Mouse (Mus musculus) heart, postnatal 0 days (tissue): Measurements from ENCODE around the gene Yjefn3. TPM values are rescaled to one million over a fixed set of nuclear protein-coding genes. Genes with fewer than 3 reads are reported as not detected.
A peak's percentile ranks its signal among the peaks of the same experiment; 100 is the strongest.

Source experiments
- ATAC-seq: fragments of 200-750 bp; cut with Nextera tagmentation; 2 replicates; pipeline ENCODE4 v1.8.0; 2017; ENCODE audit warnings: low read depth, moderate number of reproducible peaks, moderate library complexity; ENCODE audit not compliant: insufficient read depth
- DNase-seq: peaks from one replicate; pipeline ENCODE4 v3.0.0-alpha.2; 2016; ENCODE audit warnings: low spot score
- H3K27ac ChIP-seq: fragments of 300-500 bp; sonication (generic); 2 replicates; pipeline ENCODE4 v1.5.1; 2014; ENCODE audit warnings: low read depth, mild to moderate bottlenecking
- H3K27me3 ChIP-seq: fragments of 300-500 bp; sonication (generic); 2 replicates; pipeline ENCODE4 v1.6.1; 2014; ENCODE audit warnings: low read length, mixed read lengths; ENCODE audit not compliant: control insufficient read depth, insufficient read depth
- H3K36me3 ChIP-seq: fragments of 300-500 bp; sonication (generic); replicated peaks from 2 replicates; pipeline ENCODE4 v1.6.1; 2014; ENCODE audit warnings: low read length, mixed read lengths; ENCODE audit not compliant: control insufficient read depth, insufficient read depth
- H3K4me1 ChIP-seq: fragments of 300-500 bp; sonication (generic); 2 replicates; pipeline ENCODE4 v1.6.1; 2014; ENCODE audit warnings: antibody characterized with exemption; ENCODE audit not compliant: control insufficient read depth, insufficient read depth
- H3K4me2 ChIP-seq: fragments of 300-500 bp; sonication (generic); 2 replicates; pipeline ENCODE4 v1.6.1; 2014; ENCODE audit warnings: low read depth, mild to moderate bottlenecking, low read length, moderate library complexity
- H3K4me3 ChIP-seq: fragments of 300-500 bp; sonication (generic); 2 replicates; pipeline ENCODE4 v1.5.1; 2014; ENCODE audit warnings: low read depth, low read length
- H3K9ac ChIP-seq: fragments of 300-500 bp; sonication (generic); replicated peaks from 2 replicates; pipeline ENCODE4 v1.6.1; 2014; ENCODE audit warnings: low read depth, low read length, mixed read lengths
- H3K9me3 ChIP-seq: fragments of 300-500 bp; sonication (generic); replicated peaks from 2 replicates; pipeline ENCODE4 v1.6.1; 2016; ENCODE audit warnings: low read length; ENCODE audit not compliant: control insufficient read depth
- CTCF ChIP-seq: IDR thresholded peaks from 2 replicates; pipeline ENCODE4 v1.5.1; 2016; ENCODE audit warnings: antibody characterized with exemption, control low read depth, low read depth
- EP300 ChIP-seq: IDR thresholded peaks from 2 replicates; pipeline ENCODE4 v1.6.1; 2016; ENCODE audit warnings: antibody characterized with exemption, low read depth
- WGBS: fragments of 180-500 bp; shearing (Covaris S2); extraction: QIAGEN DNeasy Blood & Tissue Kit; methylation state at CpG from one replicate; pipeline ENCODE4 v1.1.7; 2014; 5-methylcytosine and 5-hydroxymethylcytosine counted together
- polyA plus RNA-seq: library from polyadenylated mRNA; unstranded; fragments of >200 nt; fragmentation: Nextera tagmentation; extraction: Ambion mirVana; gene quantifications from 2 replicates; pipeline ENCODE4 v1.2.1, GENCODE M21; 2015
- total RNA-seq: library from RNA; depleted of rRNA; stranded (reverse); fragments of >200 nt; gene quantifications from 2 replicates; pipeline ENCODE4 v1.2.3, GENCODE M21; 2014; ENCODE audit warnings: low replicate concordance

The Yjefn3 gene
- total and polyA plus RNA-seq, 2 experiments from 2014 or later, result 1.2 to 13.9 TPM

DNA sequence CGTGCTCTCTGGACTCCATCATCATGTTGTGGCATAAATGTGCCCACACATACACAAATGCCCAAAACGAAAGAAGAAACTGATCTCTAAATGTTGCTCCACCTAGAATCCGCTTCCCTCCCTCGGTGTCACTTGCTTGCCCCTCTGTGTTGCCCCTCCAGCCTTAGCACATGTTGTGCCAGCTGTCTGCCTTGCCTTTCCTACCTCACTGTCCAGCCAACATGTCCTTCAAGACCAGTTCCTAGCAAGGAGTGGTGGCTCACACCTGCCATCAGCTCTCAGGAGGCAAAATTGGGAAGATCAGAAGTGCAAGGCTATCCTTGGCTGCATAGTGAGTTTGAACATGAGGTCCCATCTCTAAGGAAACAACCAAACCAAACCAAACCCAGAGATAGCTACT is 25.1 kb downstream of the Yjefn3 start:
- peaks cover 34% of the 10 kb centered on the region for H3K27me3 ChIP-seq
- 80% methylated on average over 4 of the region's 4 CpGs for WGBS
- TF ChIP-seq CTCF (no peak), EP300 (no peak)

DNA sequence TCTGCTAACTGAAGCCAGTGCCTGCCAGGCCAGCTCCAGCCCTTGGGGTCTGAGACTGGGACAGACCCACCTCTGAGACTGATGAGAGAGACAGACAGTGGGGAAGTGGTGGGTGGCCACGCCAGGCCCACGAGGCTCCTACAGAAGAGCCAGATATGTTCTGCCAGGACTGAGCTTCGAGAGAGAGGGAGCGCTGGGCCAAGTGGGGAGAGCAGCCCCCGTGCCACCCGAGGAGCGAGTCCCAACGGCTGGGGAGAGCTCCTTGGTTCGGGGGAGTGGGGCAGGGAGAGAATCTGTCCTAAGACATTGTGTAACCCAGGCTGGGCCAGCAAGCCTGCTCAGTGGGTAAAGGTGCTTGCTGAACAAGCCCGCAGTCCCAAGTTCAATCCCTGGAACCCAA is 25.5 kb downstream of the Yjefn3 start:
- ATAC-seq (no peak), DNase-seq (no peak)
- Histone ChIP-seq H3K4me1 (0 out of 2 replicates have a peak, but pooled peaks cover 8% of the 10 kb centered on the region), H3K4me3 (no peak overlapping the region), H3K4me2 (no peak overlapping the region), H3K9ac (no peak overlapping the region), H3K36me3 (no peaks in the 10 kb centered on the region), H3K27ac (no peak overlapping the region), H3K27me3 (peaks cover 30% of the 10 kb centered on the region), H3K9me3 (no peaks in the 10 kb centered on the region)
- 77% methylated on average over 10 of the region's 10 CpGs for WGBS
- no peak for TF ChIP-seq CTCF
- no peak for TF ChIP-seq EP300

More for the DNA sequence above, 25.1 kb downstream of the Yjefn3 start:
- no peak overlapping the region for H3K4me3 ChIP-seq
- H3K9me3 ChIP-seq, result no peaks in the 10 kb centered on the region
- H3K9ac ChIP-seq, result no peak overlapping the region
- no peak overlapping the region for H3K4me2 ChIP-seq
- H3K36me3 ChIP-seq, result no peaks in the 10 kb centered on the region
- DNase-seq (no peak), ATAC-seq (no peak)
- H3K27ac ChIP-seq, result no peak overlapping the region
- H3K4me1 ChIP-seq, result 0 out of 2 replicates have a peak, but pooled peaks cover 8% of the 10 kb centered on the region

DNA sequence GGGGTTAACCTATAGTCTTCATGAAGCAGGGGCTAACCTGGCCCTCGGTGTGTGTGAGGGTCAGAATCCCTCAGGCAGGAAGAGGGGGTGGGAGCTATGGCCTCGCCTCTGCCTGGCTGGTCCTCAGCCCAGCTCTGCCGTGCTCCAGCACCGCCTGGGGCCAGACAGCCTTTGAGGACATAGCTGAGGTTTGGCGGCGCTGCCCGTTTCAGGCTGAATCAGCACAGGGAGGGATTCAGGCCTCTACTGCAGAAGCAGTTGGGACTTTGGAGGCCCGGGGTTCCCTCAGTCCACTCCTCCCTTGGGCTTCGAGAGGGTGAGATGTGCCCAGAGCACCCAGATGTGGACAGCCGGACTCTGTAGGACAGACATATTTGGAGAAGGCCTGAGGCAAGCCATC is 26.4 kb downstream of the Yjefn3 start:
- Histone ChIP-seq H3K36me3 (no peaks in the 10 kb centered on the region), H3K4me1 (0 out of 2 replicates have a peak, but pooled peaks cover 3% of the 10 kb centered on the region), H3K4me2 (no peak overlapping the region), H3K4me3 (no peak overlapping the region), H3K9ac (no peak overlapping the region), H3K9me3 (no peaks in the 10 kb centered on the region), H3K27ac (no peak overlapping the region), H3K27me3 (peaks cover 22% of the 10 kb centered on the region)
- TF ChIP-seq EP300 (no peak), CTCF (no peak)
- DNase-seq, result no peak
- 45% methylated on average over 10 of the region's 10 CpGs for WGBS
- no peak for ATAC-seq

DNA sequence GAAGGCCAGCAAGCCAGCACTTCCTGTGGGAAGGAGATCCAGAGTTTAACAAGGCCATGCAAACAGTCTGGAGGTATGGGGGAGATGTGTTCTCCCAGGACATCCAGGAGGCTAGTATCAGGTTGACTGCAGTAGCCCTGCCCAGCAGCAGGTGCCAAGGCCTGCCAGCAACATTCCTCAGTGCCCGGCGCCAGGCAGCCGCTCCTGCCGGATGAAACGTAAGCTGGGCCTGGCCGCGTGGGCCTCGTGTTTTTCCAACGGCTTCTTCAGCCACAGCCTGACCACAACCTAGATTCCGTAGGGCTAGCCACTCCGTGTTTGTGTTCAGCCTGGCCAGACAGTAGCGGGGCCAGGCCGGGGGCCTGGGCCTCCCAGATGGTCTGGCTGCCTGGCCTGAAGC is 27.9 kb downstream of the Yjefn3 start:
- H3K4me1 ChIP-seq, result 0 out of 2 replicates have a peak, but pooled peaks cover 3% of the 10 kb centered on the region
- H3K27me3 ChIP-seq, result peaks cover 7% of the 10 kb centered on the region
- no peak for DNase-seq
- H3K27ac ChIP-seq, result no peak overlapping the region
- no peak overlapping the region for H3K9ac ChIP-seq
- TF ChIP-seq EP300, result no peak
- no peak for TF ChIP-seq CTCF
- H3K36me3 ChIP-seq, result no peaks in the 10 kb centered on the region
- H3K9me3 ChIP-seq, result no peaks in the 10 kb centered on the region
- no peak for ATAC-seq
- no peak overlapping the region for H3K4me3 ChIP-seq
- 77% methylated on average over 13 of the region's 13 CpGs for WGBS
- no peak overlapping the region for H3K4me2 ChIP-seq

DNA sequence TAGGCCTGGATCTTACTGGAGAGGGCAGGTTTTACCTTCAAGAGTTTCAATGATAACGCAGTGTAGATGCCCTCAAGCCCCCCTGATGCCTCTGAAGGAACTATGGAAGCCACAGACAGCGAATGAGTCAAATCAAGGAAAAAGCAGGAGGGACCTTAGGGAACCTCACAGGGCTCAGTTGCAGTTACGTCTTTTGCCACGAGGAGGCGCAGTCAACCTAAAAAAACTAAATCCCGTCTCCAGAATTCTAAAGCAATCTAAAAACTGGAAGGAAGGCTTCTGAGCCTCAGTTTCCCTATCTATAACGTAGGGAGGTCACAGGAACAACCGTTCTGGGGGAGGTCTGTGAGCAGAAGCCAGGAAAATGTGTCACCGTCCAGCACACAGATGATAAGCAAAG is 28.4 kb downstream of the Yjefn3 start:
- WGBS, result 8% methylated on average over 9 of the region's 9 CpGs
- no peak for ATAC-seq
- Histone ChIP-seq H3K27me3 (peaks cover 2% of the 10 kb centered on the region; the same call in 1 of the 2 replicates), H3K4me2 (no peak overlapping the region), H3K36me3 (no peaks in the 10 kb centered on the region), H3K27ac (no peak overlapping the region), H3K9ac (no peak overlapping the region), H3K9me3 (no peaks in the 10 kb centered on the region), H3K4me3 (no peak overlapping the region), H3K4me1 (0 out of 2 replicates have a peak, but pooled peaks cover 3% of the 10 kb centered on the region)
- TF ChIP-seq EP300 (no peak), CTCF (peak; percentile 73)
- DNase-seq, result peak; percentile 35

DNA sequence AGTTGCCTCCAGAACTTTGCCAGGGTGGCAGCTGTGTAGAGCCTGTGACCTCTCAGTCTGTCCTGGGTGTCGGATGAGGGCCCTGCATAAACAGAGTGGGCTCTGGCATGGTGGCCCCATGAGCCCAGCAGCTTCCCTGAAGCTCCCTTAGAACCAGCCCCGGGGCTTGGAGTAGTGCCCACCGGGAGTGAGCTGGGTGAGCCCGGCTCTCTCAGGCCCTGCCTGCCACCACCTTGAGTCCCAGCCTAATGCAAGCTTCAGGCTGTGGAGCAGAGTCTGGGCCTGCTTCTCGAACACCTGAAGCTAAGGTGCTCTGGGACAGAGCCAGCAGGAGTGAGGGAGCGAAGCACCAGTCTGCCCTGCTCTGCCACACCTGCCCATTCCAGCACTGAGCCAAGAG is 31.6 kb downstream of the Yjefn3 start:
- Histone ChIP-seq H3K27ac (no peak overlapping the region), H3K4me3 (no peak overlapping the region), H3K4me2 (no peak overlapping the region), H3K36me3 (no peaks in the 10 kb centered on the region), H3K9me3 (no peaks in the 10 kb centered on the region), H3K9ac (no peak overlapping the region), H3K27me3 (no peaks in the 10 kb centered on the region), H3K4me1 (no peaks in the 10 kb centered on the region)
- DNase-seq, result no peak
- ATAC-seq, result no peak
- TF ChIP-seq CTCF (no peak), EP300 (no peak)
- WGBS, result 77% methylated on average over 6 of the region's 6 CpGs
